Mouse (Mus musculus): ENCODE data around the gene Sdccag8. TPM values are rescaled to one million over a fixed set of nuclear protein-coding genes. Genes with fewer than 3 reads are reported as not detected.
A peak's percentile ranks its signal among the peaks of the same experiment; 100 is the strongest.

Sdccag8 gene
- 8.6 and 9.5 TPM in 2 replicates for total RNA-seq (2014; rRNA removed)
- polyA plus RNA-seq (2012; rRNA removed), result 1.8 and 2.3 TPM in 2 replicates

DNA sequence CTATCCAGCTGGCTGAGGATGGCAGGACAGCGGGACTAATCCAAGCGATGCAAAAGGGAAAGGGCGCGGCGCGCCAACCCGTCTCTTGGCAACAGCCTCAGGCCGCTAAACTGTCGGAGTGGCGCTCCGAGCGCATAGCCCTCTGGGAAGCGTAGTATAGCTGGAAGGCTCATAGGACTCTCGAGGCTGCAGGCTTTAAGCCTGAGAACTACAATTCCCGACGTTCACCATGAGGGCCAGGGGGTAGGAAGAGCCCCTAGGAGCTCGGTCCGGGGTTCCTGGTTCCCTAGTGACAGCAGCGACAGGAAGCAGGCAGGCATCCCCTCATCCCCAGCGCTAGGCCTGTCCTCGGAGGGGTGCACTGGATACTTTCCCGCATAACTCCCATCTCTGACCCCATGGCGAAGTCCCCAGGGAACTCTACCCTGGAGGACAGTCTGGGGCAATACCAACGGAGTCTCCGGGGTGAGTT is at the start of gene Sdccag8:
TSS of gene Sdccag8 (plus strand) at position 70 of the 472 bp plus-strand sequence.
- Histone ChIP-seq H3K36me3 (ENCODE audit: control insufficient read depth, insufficient read depth, low read length) (no peaks in the 10 kb centered on the region), H3K79me2 (ENCODE audit: control insufficient read depth, insufficient read depth, low read length) (peaks cover 3% of the 10 kb centered on the region; the same call in 1 of the 2 replicates), H3K9ac (ENCODE audit: low read depth, low read length) (peak within 1 kb of the TSS; percentile 78), H3K27ac (replicated peaks; ENCODE audit: insufficient read depth, low read depth, low read length) (peak within 1 kb of the TSS; percentile 80), H3K4me1 (ENCODE audit: control insufficient read depth, insufficient read depth, low read length) (peaks cover 16% of the 10 kb centered on the region), H3K27me3 (ENCODE audit: control insufficient read depth, insufficient read depth, low read length) (no peaks in the 10 kb centered on the region), H3K4me3 (ENCODE audit: insufficient read depth, low read depth, low read length) (peak within 1 kb of the TSS; percentile 85)
- WGBS, result under 1% methylated on average over 25 of the region's 25 CpGs
- DNase-seq (ENCODE audit: extremely low read depth, low read depth, low spot score), result peak; percentile 95
- peak; percentile 68; the same call in 1 of the 2 replicates for TF ChIP-seq POLR2A (IDR thresholded peaks at IDR 0.05; ENCODE audit: extremely low read depth, insufficient read depth, low read length)
- TF ChIP-seq CTCF (IDR thresholded peaks at IDR 0.05; ENCODE audit: low read depth, low read length), result no peak

DNA sequence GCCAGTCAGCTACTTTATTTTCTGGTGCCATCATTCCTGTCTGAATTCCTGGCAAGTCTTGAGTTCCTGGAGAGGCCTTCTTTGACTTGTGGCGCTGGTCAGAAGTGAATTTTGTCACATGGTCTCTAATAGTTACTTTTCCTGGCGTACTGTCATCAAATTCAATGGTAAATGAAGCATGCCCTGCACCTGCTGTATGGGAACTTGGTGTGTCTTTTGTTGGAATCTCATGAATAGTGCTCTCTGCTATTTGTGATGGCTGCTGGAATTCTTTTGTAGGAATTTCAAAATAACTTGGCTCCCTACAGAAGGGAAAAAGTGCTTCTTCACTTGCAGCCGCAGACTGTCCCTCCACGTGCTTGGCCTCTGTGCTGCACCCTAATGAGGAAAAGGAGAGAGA is 39.9 kb upstream of the Sdccag8 start:
- 91% methylated on average over 4 of the region's 4 CpGs for WGBS
- Histone ChIP-seq H3K79me2 (ENCODE audit: control insufficient read depth, insufficient read depth, low read length) (no peaks in the 10 kb centered on the region), H3K36me3 (ENCODE audit: control insufficient read depth, insufficient read depth, low read length) (peaks cover 24% of the 10 kb centered on the region), H3K4me1 (ENCODE audit: control insufficient read depth, insufficient read depth, low read length) (no peaks in the 10 kb centered on the region), H3K4me3 (ENCODE audit: insufficient read depth, low read depth, low read length) (no peak overlapping the region), H3K9ac (ENCODE audit: low read depth, low read length) (no peak overlapping the region), H3K27ac (replicated peaks; ENCODE audit: insufficient read depth, low read depth, low read length) (no peak overlapping the region), H3K27me3 (ENCODE audit: control insufficient read depth, insufficient read depth, low read length) (no peaks in the 10 kb centered on the region)
- TF ChIP-seq CTCF (IDR thresholded peaks at IDR 0.05; ENCODE audit: low read depth, low read length) (no peak), POLR2A (IDR thresholded peaks at IDR 0.05; ENCODE audit: extremely low read depth, insufficient read depth, low read length) (no peak)
- DNase-seq (ENCODE audit: extremely low read depth, low read depth, low spot score), result no peak

- Histone ChIP-seq H3K36me3 (ENCODE audit: control insufficient read depth, insufficient read depth, low read length) (peaks cover 13% of the 10 kb centered on the region), H3K27ac (replicated peaks; ENCODE audit: insufficient read depth, low read depth, low read length) (no peak overlapping the region), H3K27me3 (ENCODE audit: control insufficient read depth, insufficient read depth, low read length) (no peaks in the 10 kb centered on the region), H3K9ac (ENCODE audit: low read depth, low read length) (no peak overlapping the region), H3K4me3 (ENCODE audit: insufficient read depth, low read depth, low read length) (no peak overlapping the region), H3K79me2 (ENCODE audit: control insufficient read depth, insufficient read depth, low read length) (no peaks in the 10 kb centered on the region), H3K4me1 (ENCODE audit: control insufficient read depth, insufficient read depth, low read length) (no peaks in the 10 kb centered on the region; the same call in 1 of the 2 replicates)
- 89% methylated on average over 7 of the region's 7 CpGs for WGBS
- DNase-seq (ENCODE audit: extremely low read depth, low read depth, low spot score), result no peak
- TF ChIP-seq POLR2A (IDR thresholded peaks at IDR 0.05; ENCODE audit: extremely low read depth, insufficient read depth, low read length), result no peak
These were observed 25.1 kb upstream of the Sdccag8 start for GRCm38 (mm10) chr1:176789326-176789725.

DNA sequence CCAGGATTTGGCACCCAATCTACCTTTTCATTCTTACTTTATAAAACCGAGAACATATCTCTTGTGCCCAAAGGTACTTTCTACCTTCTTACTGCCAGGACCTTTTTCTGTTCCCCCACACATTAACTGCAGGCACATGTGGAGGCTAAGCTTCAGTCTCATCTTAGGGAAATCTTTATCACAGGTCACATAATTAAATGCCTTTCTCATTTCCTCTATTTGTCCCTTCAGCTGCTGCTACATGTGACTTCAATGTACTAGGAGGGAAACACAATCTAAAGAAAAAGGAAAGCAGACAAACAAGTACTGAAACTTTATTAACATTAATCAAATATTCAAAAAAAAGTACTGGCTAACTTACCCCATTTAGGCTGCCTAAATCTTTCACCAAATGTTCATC is 22.3 kb upstream of the Sdccag8 start:
- no peak for DNase-seq (ENCODE audit: extremely low read depth, low read depth, low spot score)
- 97% methylated on average over 1 of the region's 1 CpGs for WGBS
- Histone ChIP-seq H3K27ac (replicated peaks; ENCODE audit: insufficient read depth, low read depth, low read length) (no peak overlapping the region), H3K4me1 (ENCODE audit: control insufficient read depth, insufficient read depth, low read length) (no peaks in the 10 kb centered on the region; the same call in 1 of the 2 replicates), H3K4me3 (ENCODE audit: insufficient read depth, low read depth, low read length) (no peak overlapping the region), H3K36me3 (ENCODE audit: control insufficient read depth, insufficient read depth, low read length) (peaks cover 12% of the 10 kb centered on the region), H3K79me2 (ENCODE audit: control insufficient read depth, insufficient read depth, low read length) (no peaks in the 10 kb centered on the region; the same call in 1 of the 2 replicates), H3K27me3 (ENCODE audit: control insufficient read depth, insufficient read depth, low read length) (no peaks in the 10 kb centered on the region), H3K9ac (ENCODE audit: low read depth, low read length) (no peak overlapping the region)
- TF ChIP-seq POLR2A (IDR thresholded peaks at IDR 0.05; ENCODE audit: extremely low read depth, insufficient read depth, low read length) (no peak), CTCF (IDR thresholded peaks at IDR 0.05; ENCODE audit: low read depth, low read length) (no peak)

GRCm38 (mm10) chr1:176798673-176799072 is 15.8 kb upstream of the Sdccag8 start:
- Histone ChIP-seq H3K4me3 (ENCODE audit: insufficient read depth, low read depth, low read length) (no peak overlapping the region), H3K9ac (ENCODE audit: low read depth, low read length) (no peak overlapping the region), H3K36me3 (ENCODE audit: control insufficient read depth, insufficient read depth, low read length) (no peaks in the 10 kb centered on the region), H3K27me3 (ENCODE audit: control insufficient read depth, insufficient read depth, low read length) (no peaks in the 10 kb centered on the region), H3K79me2 (ENCODE audit: control insufficient read depth, insufficient read depth, low read length) (peaks cover 12% of the 10 kb centered on the region; the same call in 1 of the 2 replicates), H3K27ac (replicated peaks; ENCODE audit: insufficient read depth, low read depth, low read length) (no peak overlapping the region), H3K4me1 (ENCODE audit: control insufficient read depth, insufficient read depth, low read length) (no peaks in the 10 kb centered on the region; the same call in 1 of the 2 replicates)
- TF ChIP-seq CTCF (IDR thresholded peaks at IDR 0.05; ENCODE audit: low read depth, low read length) (no peak), POLR2A (IDR thresholded peaks at IDR 0.05; ENCODE audit: extremely low read depth, insufficient read depth, low read length) (no peak)
- no peak for DNase-seq (ENCODE audit: extremely low read depth, low read depth, low spot score)

DNA sequence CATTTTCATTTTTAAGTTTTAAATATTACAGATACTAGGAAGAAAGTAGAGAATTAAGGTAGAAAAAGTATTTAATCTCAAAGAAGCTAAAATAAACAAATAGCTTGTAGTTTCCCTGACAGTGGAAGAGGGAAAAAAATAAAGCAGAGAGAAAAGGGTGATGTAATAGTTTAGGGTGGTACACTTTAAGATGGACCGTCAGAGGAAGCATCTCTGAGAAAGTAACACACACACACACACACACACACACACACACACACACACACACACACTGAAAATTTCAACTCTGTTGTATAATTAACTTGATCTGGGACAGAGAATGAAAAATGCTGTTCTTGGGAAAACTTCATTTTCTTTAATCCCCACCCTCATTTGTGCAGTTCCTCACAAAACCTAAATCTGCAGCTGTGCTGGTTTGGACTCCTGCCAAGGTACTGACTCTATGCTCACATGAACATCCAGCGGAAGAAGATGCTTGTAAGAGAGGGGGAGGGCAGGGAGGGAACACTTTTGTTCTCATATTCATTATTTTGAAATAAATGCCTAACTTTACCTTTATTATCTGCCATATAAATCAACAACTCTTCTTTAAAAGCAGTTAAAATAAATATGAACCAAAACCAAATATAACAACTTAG is 13.6 kb upstream of the Sdccag8 start:
- peaks cover 19% of the 10 kb centered on the region; the same call in 1 of the 2 replicates for H3K79me2 ChIP-seq (ENCODE audit: control insufficient read depth, insufficient read depth, low read length)
- no peaks in the 10 kb centered on the region for H3K27me3 ChIP-seq (ENCODE audit: control insufficient read depth, insufficient read depth, low read length)
- no peaks in the 10 kb centered on the region for H3K36me3 ChIP-seq (ENCODE audit: control insufficient read depth, insufficient read depth, low read length)
- no peak overlapping the region for H3K9ac ChIP-seq (ENCODE audit: low read depth, low read length)
- H3K27ac ChIP-seq (replicated peaks; ENCODE audit: insufficient read depth, low read depth, low read length), result no peak overlapping the region
- no peaks in the 10 kb centered on the region; the same call in 1 of the 2 replicates for H3K4me1 ChIP-seq (ENCODE audit: control insufficient read depth, insufficient read depth, low read length)
- DNase-seq (ENCODE audit: extremely low read depth, low read depth, low spot score), result peak; percentile 43
- TF ChIP-seq CTCF (IDR thresholded peaks at IDR 0.05; ENCODE audit: low read depth, low read length) (no peak), POLR2A (IDR thresholded peaks at IDR 0.05; ENCODE audit: extremely low read depth, insufficient read depth, low read length) (no peak)
- no peak overlapping the region for H3K4me3 ChIP-seq (ENCODE audit: insufficient read depth, low read depth, low read length)
- 43% methylated on average over 2 of the region's 2 CpGs for WGBS

Data from liver, adult 2 months (tissue).